Mouse (Mus musculus) liver, adult 10 weeks (tissue): ENCODE data around the gene Ramac. TPM values are rescaled to one million over a fixed set of nuclear protein-coding genes. Genes with fewer than 3 reads are reported as not detected.

ENCODE experiments used
- polyA plus RNA-seq: library from polyadenylated mRNA; stranded (reverse); fragments of 350-450 nt; fragmentation: Illumina TruSeq; extraction: RNeasy Lipid Tissue Mini Kit (QIAGEN cat#74804); gene quantifications from one replicate; pipeline ENCODE4 v1.2.3, GENCODE M21; 2014; ENCODE audit warnings: low read depth, low replicate concordance

Gene Ramac
- polyA plus RNA-seq, result 99.9 TPM

DNA sequence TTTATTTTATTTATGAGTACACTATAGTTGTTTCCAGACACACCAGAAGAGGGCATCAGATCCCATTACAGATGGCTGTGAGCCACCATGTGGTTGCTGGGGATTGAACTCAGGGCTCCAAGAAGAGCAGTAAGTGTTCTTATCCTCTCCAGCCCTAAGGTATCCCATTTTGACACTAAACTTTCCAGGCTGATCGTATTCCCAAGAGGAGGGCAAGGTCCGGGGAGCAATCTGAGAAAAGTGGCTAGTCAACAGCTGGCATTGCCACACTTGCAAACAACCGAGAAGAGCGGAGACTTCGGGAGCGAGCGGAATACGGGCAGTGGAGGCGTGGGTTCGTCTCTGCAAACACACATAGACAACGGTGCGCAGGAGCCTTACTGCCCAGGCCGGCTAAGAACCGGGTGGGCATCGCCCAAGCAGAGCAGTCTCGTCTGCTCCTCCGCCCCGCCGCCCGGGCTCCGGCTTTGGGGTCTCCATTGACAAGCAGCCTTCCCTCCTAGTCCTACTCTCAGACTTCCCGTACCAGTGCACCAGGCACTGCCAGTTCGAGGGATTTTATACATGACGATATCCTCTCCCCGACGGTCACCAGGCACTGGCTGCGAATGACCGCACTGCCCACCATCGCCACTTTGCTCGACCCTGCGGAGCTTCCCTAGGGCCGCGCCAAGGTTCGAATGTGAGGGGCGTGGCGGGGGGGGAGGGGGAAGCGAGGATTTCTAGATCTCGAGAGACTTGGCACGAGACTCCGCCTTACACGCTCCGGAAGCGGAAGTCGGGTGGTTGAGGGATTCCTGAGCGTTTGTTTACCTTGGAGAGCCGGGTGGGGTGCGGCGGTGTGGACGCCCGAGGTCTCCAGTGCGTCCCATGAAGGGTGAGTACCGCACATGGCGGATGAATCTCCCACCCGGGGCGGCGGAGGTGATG is at the start of gene Ramac:
TSS of gene Ramac (plus strand) at position 746 of the 930 bp plus-strand sequence.

DNA sequence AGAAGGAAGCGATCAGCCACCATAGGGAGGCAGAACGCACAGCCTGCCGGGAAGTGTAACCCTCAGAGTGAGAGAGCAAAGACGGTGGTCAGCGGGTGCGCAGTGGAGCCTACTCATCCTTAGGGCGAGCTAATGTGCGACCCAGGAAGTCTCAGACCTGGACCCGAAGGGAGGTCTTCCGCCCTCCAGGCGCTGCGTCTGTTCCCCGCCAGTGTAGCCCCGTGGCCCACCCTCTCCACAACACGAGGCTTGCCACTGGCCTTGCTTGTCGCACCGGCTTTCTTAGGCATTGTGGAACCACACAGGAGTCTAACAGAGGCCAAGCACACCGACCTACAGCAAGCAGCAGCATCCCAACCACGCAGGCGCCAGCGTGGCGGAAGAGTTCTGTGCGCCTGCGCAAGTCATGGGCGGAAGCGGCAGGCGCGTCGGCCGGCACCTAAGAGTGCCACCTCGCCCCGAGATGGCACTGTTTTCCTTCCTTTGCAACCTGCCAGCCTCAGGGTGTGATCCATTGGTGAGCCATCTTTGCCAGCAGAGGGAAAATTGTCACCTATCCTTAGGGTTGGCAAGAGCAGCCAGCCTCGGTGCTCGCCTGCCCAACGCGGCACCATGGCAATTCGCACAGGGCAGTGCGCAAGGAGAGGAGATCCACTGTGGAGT is 26.5 kb downstream of the Ramac start, which contains the start of gene 3110040N11Rik:
TSS of gene 3110040N11Rik (minus strand) at position 384 of the 663 bp plus-strand sequence.

Other genes with a start within 250 kb of the Ramac start
- gene Fsd2, start 196.0 kb upstream of the Ramac start, polyA plus RNA-seq, result not detected
- gene Whamm, start 191.7 kb upstream of the Ramac start, polyA plus RNA-seq, result 13.7 TPM
- 8.6 TPM for gene Homer2, start 55.4 kb upstream of the Ramac start, polyA plus RNA-seq
- gene 3110040N11Rik, start 26.6 kb downstream of the Ramac start, polyA plus RNA-seq, result 7.0 TPM
- gene Btbd1, start 66.5 kb downstream of the Ramac start, polyA plus RNA-seq, result 92.9 TPM
- not detected for gene Gm10160, start 92.9 kb downstream of the Ramac start, polyA plus RNA-seq
- 4.6 TPM for gene Tm6sf1, start 96.1 kb downstream of the Ramac start, polyA plus RNA-seq
- 1.3 TPM for gene Hdgfl3, start 171.5 kb downstream of the Ramac start, polyA plus RNA-seq
- gene Bnc1, start 229.4 kb downstream of the Ramac start, polyA plus RNA-seq, result 0.13 TPM